Mouse (Mus musculus) midbrain, embryonic 13.5 days (tissue): ENCODE results near the gene Mob3a. TPM values are rescaled to one million over a fixed set of nuclear protein-coding genes. Genes with fewer than 3 reads are reported as not detected.
A peak's percentile ranks its signal among the peaks of the same experiment; 100 is the strongest.

Experiments
- ATAC-seq: fragments of 200-750 bp; cut with Nextera tagmentation; 2 replicates; pipeline ENCODE4 v1.8.0; 2017; ENCODE audit warnings: mild to moderate bottlenecking, moderate TSS enrichment, moderate library complexity
- H3K27ac ChIP-seq: fragments of 300-500 bp; sonication (generic); 2 replicates; pipeline ENCODE4 v1.5.1; 2015; ENCODE audit warnings: inconsistent platforms, mild to moderate bottlenecking, moderate library complexity
- H3K27me3 ChIP-seq: fragments of 300-500 bp; sonication (generic); 2 replicates; pipeline ENCODE4 v1.6.1; 2015; ENCODE audit warnings: mild to moderate bottlenecking, inconsistent platforms
- H3K36me3 ChIP-seq: fragments of 300-500 bp; sonication (generic); 2 replicates; pipeline ENCODE4 v1.6.1; 2015; ENCODE audit warnings: mild to moderate bottlenecking, inconsistent platforms
- H3K4me1 ChIP-seq: fragments of 300-500 bp; sonication (generic); replicated peaks from 2 replicates; pipeline ENCODE4 v1.6.1; 2015; ENCODE audit warnings: inconsistent platforms
- H3K4me2 ChIP-seq: fragments of 300-500 bp; sonication (generic); replicated peaks from 2 replicates; pipeline ENCODE4 v1.6.1; 2015; ENCODE audit warnings: moderate library complexity, mild to moderate bottlenecking, inconsistent platforms
- H3K4me3 ChIP-seq: fragments of 300-500 bp; sonication (generic); replicated peaks from 2 replicates; pipeline ENCODE4 v1.5.1; 2015; ENCODE audit warnings: mild to moderate bottlenecking, inconsistent platforms
- H3K9ac ChIP-seq: fragments of 300-500 bp; sonication (generic); replicated peaks from 2 replicates; pipeline ENCODE4 v1.6.1; 2015; ENCODE audit warnings: mild to moderate bottlenecking, inconsistent platforms
- H3K9me3 ChIP-seq: fragments of 300-500 bp; sonication (generic); 2 replicates; pipeline ENCODE4 v1.6.1; 2016; ENCODE audit warnings: mild to moderate bottlenecking, inconsistent platforms
- WGBS: fragments of 180-500 bp; shearing (Covaris S2); methylation state at CpG from one replicate; pipeline ENCODE4 v1.1.7; 2015; 5-methylcytosine and 5-hydroxymethylcytosine counted together
- polyA plus RNA-seq: library from polyadenylated mRNA; unstranded; fragments of >200 nt; fragmentation: Nextera tagmentation; extraction: Ambion mirVana; gene quantifications from 2 replicates; pipeline ENCODE4 v1.2.1, GENCODE M21; 2015

Mob3a gene
- polyA plus RNA-seq, 1 experiment from 2014 or later: 58.3 TPM

- Histone ChIP-seq H3K36me3 (peaks cover 35% of the 10 kb centered on the region), H3K27ac (no peak overlapping the region), H3K9me3 (no peaks in the 10 kb centered on the region), H3K4me2 (peak overlapping the region; percentile 84), H3K4me1 (peaks cover 64% of the 10 kb centered on the region), H3K27me3 (no peaks in the 10 kb centered on the region), H3K4me3 (peak overlapping the region; percentile 99), H3K9ac (peak overlapping the region; percentile 99)
- WGBS: 69% methylated on average over 5 of the region's 5 CpGs
- ATAC-seq: no peak
Observed at GRCm38 (mm10) chr10:80674161-80674711, 27.5 kb downstream of the Mob3a start.

- Histone ChIP-seq H3K4me3 (peak overlapping the region; percentile 99), H3K36me3 (peaks cover 41% of the 10 kb centered on the region), H3K4me2 (peak overlapping the region; percentile 84), H3K4me1 (peaks cover 59% of the 10 kb centered on the region), H3K27ac (no peak overlapping the region), H3K9ac (peak overlapping the region; percentile 99), H3K27me3 (no peaks in the 10 kb centered on the region), H3K9me3 (no peaks in the 10 kb centered on the region)
- 93% methylated on average over 3 of the region's 3 CpGs for WGBS
- no peak for ATAC-seq
Observed at GRCm38 (mm10) chr10:80673690-80674089, 28.1 kb downstream of the Mob3a start.

GRCm38 (mm10) chr10:80671936-80672690 is 29.7 kb downstream of the Mob3a start:
- no peak overlapping the region for H3K27ac ChIP-seq
- H3K4me2 ChIP-seq: no peak overlapping the region
- ATAC-seq: no peak
- no peak overlapping the region for H3K4me3 ChIP-seq
- H3K9me3 ChIP-seq: no peaks in the 10 kb centered on the region
- peaks cover 57% of the 10 kb centered on the region for H3K36me3 ChIP-seq
- H3K9ac ChIP-seq: peak overlapping the region; percentile 44; the same call in 1 of the 2 replicates
- H3K4me1 ChIP-seq: peaks cover 43% of the 10 kb centered on the region
- WGBS: 83% methylated on average over 11 of the region's 11 CpGs
- H3K27me3 ChIP-seq: no peaks in the 10 kb centered on the region

GRCm38 (mm10) chr10:80671251-80671650 is 30.5 kb downstream of the Mob3a start:
- no peak overlapping the region for H3K4me3 ChIP-seq
- WGBS: 93% methylated on average over 4 of the region's 4 CpGs
- H3K9ac ChIP-seq: peak overlapping the region; percentile 23; the same call in 1 of the 2 replicates
- H3K9me3 ChIP-seq: no peaks in the 10 kb centered on the region
- H3K27me3 ChIP-seq: no peaks in the 10 kb centered on the region
- H3K27ac ChIP-seq: no peak overlapping the region
- peaks cover 38% of the 10 kb centered on the region for H3K4me1 ChIP-seq
- peaks cover 65% of the 10 kb centered on the region for H3K36me3 ChIP-seq
- ATAC-seq: no peak
- H3K4me2 ChIP-seq: no peak overlapping the region

- Histone ChIP-seq H3K4me3 (no peak overlapping the region), H3K27me3 (no peaks in the 10 kb centered on the region), H3K4me1 (peaks cover 38% of the 10 kb centered on the region), H3K4me2 (no peak overlapping the region), H3K9ac (no peak overlapping the region), H3K9me3 (no peaks in the 10 kb centered on the region), H3K36me3 (peaks cover 73% of the 10 kb centered on the region), H3K27ac (no peak overlapping the region)
- no peak for ATAC-seq
- 93% methylated on average over 2 of the region's 2 CpGs for WGBS
Observed at GRCm38 (mm10) chr10:80670531-80670930, 31.2 kb downstream of the Mob3a start.

- Histone ChIP-seq H3K4me2 (no peak overlapping the region), H3K27me3 (no peaks in the 10 kb centered on the region), H3K9ac (no peak overlapping the region), H3K4me3 (no peak overlapping the region), H3K9me3 (no peaks in the 10 kb centered on the region), H3K27ac (no peak overlapping the region), H3K4me1 (peaks cover 34% of the 10 kb centered on the region), H3K36me3 (peaks cover 76% of the 10 kb centered on the region)
- ATAC-seq: no peak
- WGBS: 98% methylated on average over 7 of the region's 7 CpGs
Observed at GRCm38 (mm10) chr10:80669737-80670485, 31.9 kb downstream of the Mob3a start.

GRCm38 (mm10) chr10:80669018-80669417 is 32.8 kb downstream of the Mob3a start:
- no peaks in the 10 kb centered on the region for H3K27me3 ChIP-seq
- no peak overlapping the region for H3K4me2 ChIP-seq
- H3K4me3 ChIP-seq: no peak overlapping the region
- peaks cover 29% of the 10 kb centered on the region for H3K4me1 ChIP-seq
- WGBS: 93% methylated on average over 12 of the region's 12 CpGs
- no peaks in the 10 kb centered on the region for H3K9me3 ChIP-seq
- no peak overlapping the region for H3K27ac ChIP-seq
- peaks cover 75% of the 10 kb centered on the region for H3K36me3 ChIP-seq
- ATAC-seq: no peak
- no peak overlapping the region for H3K9ac ChIP-seq

GRCm38 (mm10) chr10:80668614-80669013 is 33.2 kb downstream of the Mob3a start:
- no peak overlapping the region for H3K4me2 ChIP-seq
- ATAC-seq: no peak
- H3K4me1 ChIP-seq: peaks cover 25% of the 10 kb centered on the region
- peaks cover 73% of the 10 kb centered on the region for H3K36me3 ChIP-seq
- no peak overlapping the region for H3K9ac ChIP-seq
- WGBS: 82% methylated on average over 11 of the region's 11 CpGs
- H3K27ac ChIP-seq: no peak overlapping the region
- H3K4me3 ChIP-seq: no peak overlapping the region
- no peaks in the 10 kb centered on the region for H3K27me3 ChIP-seq
- no peaks in the 10 kb centered on the region for H3K9me3 ChIP-seq

GRCm38 (mm10) chr10:80666837-80667412 is 34.9 kb downstream of the Mob3a start:
- ATAC-seq: no peak
- peaks cover 12% of the 10 kb centered on the region for H3K4me1 ChIP-seq
- 86% methylated on average over 19 of the region's 19 CpGs for WGBS
- H3K27ac ChIP-seq: no peak overlapping the region
- H3K4me3 ChIP-seq: no peak overlapping the region
- H3K9me3 ChIP-seq: no peaks in the 10 kb centered on the region
- no peaks in the 10 kb centered on the region for H3K27me3 ChIP-seq
- H3K4me2 ChIP-seq: no peak overlapping the region
- H3K36me3 ChIP-seq: peaks cover 68% of the 10 kb centered on the region
- H3K9ac ChIP-seq: no peak overlapping the region

- Histone ChIP-seq H3K9me3 (no peaks in the 10 kb centered on the region), H3K4me2 (no peak overlapping the region), H3K9ac (peak overlapping the region; percentile 4; the same call in 1 of the 2 replicates), H3K4me1 (0 out of 2 replicates have a peak, but pooled peaks cover 10% of the 10 kb centered on the region), H3K27ac (no peak overlapping the region), H3K4me3 (no peak overlapping the region), H3K27me3 (no peaks in the 10 kb centered on the region), H3K36me3 (peaks cover 60% of the 10 kb centered on the region)
- WGBS: 73% methylated on average over 10 of the region's 10 CpGs
- ATAC-seq: no peak
Observed at GRCm38 (mm10) chr10:80665981-80666733, 35.6 kb downstream of the Mob3a start.

GRCm38 (mm10) chr10:80665459-80665858 is 36.3 kb downstream of the Mob3a start:
- H3K27me3 ChIP-seq: no peaks in the 10 kb centered on the region
- H3K36me3 ChIP-seq: peaks cover 53% of the 10 kb centered on the region
- no peak overlapping the region for H3K4me2 ChIP-seq
- H3K4me3 ChIP-seq: no peak overlapping the region
- H3K9me3 ChIP-seq: no peaks in the 10 kb centered on the region
- H3K27ac ChIP-seq: no peak overlapping the region
- 84% methylated on average over 4 of the region's 4 CpGs for WGBS
- H3K4me1 ChIP-seq: 0 out of 2 replicates have a peak, but pooled peaks cover 7% of the 10 kb centered on the region
- ATAC-seq: no peak
- 0 out of 2 replicates have a peak overlapping the region, but pooled peaks have one; percentile 14 for H3K9ac ChIP-seq
